Mouse (Mus musculus): ENCODE data around the gene Tcam1.

DNA sequence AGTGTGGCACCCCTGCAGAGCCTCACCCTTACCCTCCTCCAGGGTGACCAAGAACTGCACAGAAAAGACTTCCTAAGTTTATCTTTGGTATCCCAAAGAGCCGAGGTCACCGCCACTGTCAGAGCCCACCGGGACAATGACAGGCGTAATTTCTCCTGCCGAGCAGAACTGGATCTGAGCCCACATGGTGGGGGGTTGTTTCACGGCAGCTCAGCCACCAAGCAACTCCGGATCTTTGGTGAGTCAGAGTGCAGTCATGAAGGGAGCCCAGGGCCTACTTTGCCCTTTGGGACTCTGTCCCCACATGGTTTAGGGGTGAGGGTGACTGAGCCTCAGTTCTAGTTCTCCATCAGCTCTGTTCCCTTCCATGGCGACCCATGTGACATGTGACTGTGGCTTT lies 7.7 kb downstream of the Tcam1 start:
- TF ChIP-seq GATA1 (IDR thresholded peaks at IDR 0.05; ENCODE audit: borderline replicate concordance, low read length) (no peak), FLI1 (IDR thresholded peaks at IDR 0.05; ENCODE audit: low read length) (no peak)
